Mouse (Mus musculus) cerebellum, adult 2 months (tissue): ENCODE results near the gene Acsm1. TPM values are rescaled to one million over a fixed set of nuclear protein-coding genes. Genes with fewer than 3 reads are reported as not detected.

ENCODE experiments used
- DNase-seq, 2 experiments: peaks; one replicate each; pipeline ENCODE4 v3.0.0; 2021
- H3K27ac ChIP-seq: fragments of 200-500 bp; 2 replicates; pipeline ENCODE4 v1.5.1; 2012; ENCODE audit warnings: low read length, control low read depth, inconsistent platforms; ENCODE audit not compliant: insufficient read depth
- H3K27me3 ChIP-seq: fragments of 200-500 bp; 2 replicates; pipeline ENCODE4 v1.6.1; 2012; ENCODE audit warnings: inconsistent platforms, mild to moderate bottlenecking, low read length, moderate library complexity; ENCODE audit not compliant: control insufficient read depth, insufficient read depth
- H3K4me1 ChIP-seq: fragments of 200-500 bp; 2 replicates; pipeline ENCODE4 v1.6.1; 2011; ENCODE audit warnings: low read length; ENCODE audit not compliant: control insufficient read depth, insufficient read depth
- H3K4me3 ChIP-seq: fragments of 200-500 bp; replicated peaks from 2 replicates; pipeline ENCODE3; 2011; ENCODE audit warnings: mild to moderate bottlenecking, low read depth, low read length, control low read depth; ENCODE audit not compliant: insufficient read depth
- CTCF ChIP-seq: fragments of 200-500 bp; IDR thresholded peaks from 2 replicates; pipeline ENCODE4 v1.5.1; 2011; ENCODE audit warnings: low read depth, mild to moderate bottlenecking, control low read depth, low read length, moderate library complexity, borderline replicate concordance; ENCODE audit not compliant: insufficient read depth
- POLR2A ChIP-seq: fragments of 200-500 bp; IDR thresholded peaks from 2 replicates; pipeline ENCODE4 v1.6.1; 2011; ENCODE audit warnings: low read length, control low read depth, borderline replicate concordance; ENCODE audit not compliant: insufficient read depth
- WGBS: fragments of 180-500 bp; shearing (Covaris S2); methylation state at CpG from one replicate; pipeline ENCODE4 v1.1.7; 2018; 5-methylcytosine and 5-hydroxymethylcytosine counted together
- polyA plus RNA-seq: library from polyadenylated mRNA; depleted of rRNA; stranded (reverse); fragments of >200 nt; gene quantifications from 2 replicates; pipeline ENCODE4 v1.2.3, GENCODE M21; 2012; rRNA removed

Gene Acsm1
- polyA plus RNA-seq, 1 experiment, result not detected

GRCm38 (mm10) chr7:119682699-119683098, 75.9 kb downstream of the Acsm1 start:
- Histone ChIP-seq H3K27ac (no peak overlapping the region), H3K27me3 (no peaks in the 10 kb centered on the region), H3K4me3 (no peak overlapping the region), H3K4me1 (no peaks in the 10 kb centered on the region)
- TF ChIP-seq POLR2A (no peak), CTCF (no peak)
- 53% methylated on average over 4 of the region's 4 CpGs for WGBS
- DNase-seq, result no peak

- no peak for TF ChIP-seq POLR2A
- TF ChIP-seq CTCF, result no peak
- no peak for DNase-seq
- no peaks in the 10 kb centered on the region for H3K4me1 ChIP-seq
- WGBS, result 62% methylated on average over 5 of the region's 5 CpGs
- no peaks in the 10 kb centered on the region for H3K27me3 ChIP-seq
- H3K27ac ChIP-seq, result no peak within 1 kb of the TSS
- no peak within 1 kb of the TSS for H3K4me3 ChIP-seq
Measured at GRCm38 (mm10) chr7:119689726-119690125, 82.9 kb downstream of the Acsm1 start, which contains the start of gene Acsm4. Acsm4 (plus strand) TSS chr7:119690026.

GRCm38 (mm10) chr7:119692302-119692701, 85.5 kb downstream of the Acsm1 start:
- no peak for TF ChIP-seq CTCF
- no peak for TF ChIP-seq POLR2A
- Histone ChIP-seq H3K4me1 (no peaks in the 10 kb centered on the region), H3K4me3 (no peak overlapping the region), H3K27ac (no peak overlapping the region), H3K27me3 (no peaks in the 10 kb centered on the region)
- WGBS, result 83% methylated on average over 4 of the region's 4 CpGs
- DNase-seq, result no peak

- H3K4me1 ChIP-seq, result no peaks in the 10 kb centered on the region
- no peak overlapping the region for H3K4me3 ChIP-seq
- WGBS, result 80% methylated on average over 1 of the region's 1 CpGs
- H3K27ac ChIP-seq, result no peak overlapping the region
- no peak for DNase-seq
- no peak for TF ChIP-seq CTCF
- TF ChIP-seq POLR2A, result no peak
- H3K27me3 ChIP-seq, result no peaks in the 10 kb centered on the region
Measured at GRCm38 (mm10) chr7:119694926-119695325, 88.1 kb downstream of the Acsm1 start.

Other genes with a start within 250 kb of the Acsm1 start
- not detected in 2 replicates for gene Gp2, start 147.7 kb upstream of the Acsm1 start, polyA plus RNA-seq
- not detected in 2 replicates for gene Umod, start 127.7 kb upstream of the Acsm1 start, polyA plus RNA-seq
- 1.1 and 1.5 TPM in 2 replicates for gene Acsm5, start 87.6 kb upstream of the Acsm1 start, polyA plus RNA-seq
- not detected in 2 replicates for gene Pdilt, start 83.5 kb upstream of the Acsm1 start, polyA plus RNA-seq
- not detected in 2 replicates for gene Acsm2, start 52.7 kb upstream of the Acsm1 start, polyA plus RNA-seq
- gene Acsm4, start 83.0 kb downstream of the Acsm1 start, polyA plus RNA-seq, result not detected in 2 replicates
- gene Thumpd1, start 113.8 kb downstream of the Acsm1 start, polyA plus RNA-seq, result 27.9 and 28.4 TPM in 2 replicates
- gene Acsm3, start 153.9 kb downstream of the Acsm1 start, polyA plus RNA-seq, result 0.10 and 0.23 TPM in 2 replicates
- gene Rexo5, start 187.0 kb downstream of the Acsm1 start, polyA plus RNA-seq, result 4.8 and 6.4 TPM in 2 replicates
- gene Eri2, start 187.0 kb downstream of the Acsm1 start, polyA plus RNA-seq, result 5.9 TPM in 2 replicates